Mouse (Mus musculus) thymus, adult 2 months (tissue): Measurements from ENCODE around the gene Rab3gap2. TPM values are rescaled to one million over a fixed set of nuclear protein-coding genes. Genes with fewer than 3 reads are reported as not detected.
"Not testable (repeated sequence)": the region's sequence is repeated elsewhere in the genome, so short reads cannot be mapped to it uniquely, and the experiment has no call there.

Experiments used
- DNase-seq: peaks from one replicate; pipeline ENCODE4 v3.0.0; 2021
- H3K27ac ChIP-seq: fragments of 200-500 bp; 2 replicates; pipeline ENCODE4 v1.5.1; 2012; ENCODE audit warnings: low read length, control low read depth; ENCODE audit not compliant: control insufficient read depth, insufficient read depth
- H3K27me3 ChIP-seq: fragments of 200-500 bp; 2 replicates; pipeline ENCODE4 v1.6.1; 2012; ENCODE audit warnings: mild to moderate bottlenecking, low read length, moderate library complexity, mixed read lengths; ENCODE audit not compliant: control insufficient read depth, insufficient read depth
- H3K36me3 ChIP-seq: fragments of 200-500 bp; 2 replicates; pipeline ENCODE4 v1.6.1; 2012; ENCODE audit warnings: mild to moderate bottlenecking, low read length, moderate library complexity; ENCODE audit not compliant: control insufficient read depth, insufficient read depth
- H3K4me1 ChIP-seq: fragments of 200-500 bp; replicated peaks from 2 replicates; pipeline ENCODE4 v1.6.1; 2012; ENCODE audit warnings: low read length; ENCODE audit not compliant: control insufficient read depth, insufficient read depth
- H3K4me3 ChIP-seq: fragments of 200-500 bp; 2 replicates; pipeline ENCODE4 v1.5.1; 2012; ENCODE audit warnings: mild to moderate bottlenecking, low read length, control low read depth, moderate library complexity; ENCODE audit not compliant: control insufficient read depth, insufficient read depth
- CTCF ChIP-seq: fragments of 200-500 bp; IDR thresholded peaks from 2 replicates; pipeline ENCODE4 v1.5.1; 2012; ENCODE audit warnings: mild to moderate bottlenecking, control low read depth, low read length, moderate library complexity, borderline replicate concordance; ENCODE audit not compliant: control insufficient read depth, poor library complexity, insufficient read depth; ENCODE audit errors: extremely low read depth
- POLR2A ChIP-seq: fragments of 200-500 bp; IDR thresholded peaks from 2 replicates; pipeline ENCODE4 v1.6.1; 2012; ENCODE audit warnings: mild to moderate bottlenecking, low read length, control low read depth, moderate library complexity; ENCODE audit not compliant: control insufficient read depth, poor library complexity, insufficient read depth; ENCODE audit errors: extremely low read depth
- WGBS: fragments of 180-500 bp; shearing (Covaris S2); methylation state at CpG from one replicate; pipeline ENCODE4 v1.1.7; 2018; 5-methylcytosine and 5-hydroxymethylcytosine counted together
- polyA plus RNA-seq: library from polyadenylated mRNA; depleted of rRNA; stranded (reverse); fragments of >200 nt; gene quantifications from 2 replicates; pipeline ENCODE4 v1.2.3, GENCODE M21; 2012

Gene Rab3gap2
- polyA plus RNA-seq, 1 experiment, result 27.5 TPM

DNA sequence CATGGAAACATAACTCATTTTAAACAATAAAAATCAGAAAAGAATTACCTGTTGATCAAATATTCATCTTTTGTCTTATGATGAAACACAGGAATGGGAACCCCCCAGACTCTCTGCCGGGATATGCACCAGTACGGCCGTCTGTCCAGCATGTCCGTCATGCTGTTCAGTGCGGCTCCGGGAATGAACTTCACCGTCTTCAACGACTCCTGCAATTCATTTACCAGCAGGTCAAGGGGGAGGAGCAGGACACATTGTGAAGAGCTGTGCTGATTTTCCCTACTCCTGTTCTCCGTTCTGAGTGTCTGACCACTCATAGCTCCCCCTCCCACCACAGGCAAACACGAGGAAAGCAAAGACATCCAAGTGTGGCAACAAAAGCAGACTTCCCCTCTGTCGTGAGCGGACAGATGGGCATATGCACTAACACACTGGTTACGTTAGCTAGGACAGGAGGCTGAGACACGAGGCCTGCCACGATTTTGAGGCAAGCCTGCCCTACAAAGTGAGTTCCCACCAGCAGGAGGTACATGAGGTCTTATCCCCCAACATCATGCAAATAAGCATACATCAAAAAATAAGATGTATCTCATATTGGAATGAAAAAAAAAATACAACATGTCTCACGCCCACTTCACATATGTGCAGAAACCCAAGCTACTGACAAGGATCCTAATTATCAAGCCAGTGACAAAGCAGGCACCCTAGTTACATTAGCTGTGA, 112.1 kb downstream of the Rab3gap2 start:
- Histone ChIP-seq H3K27ac (no peak overlapping the region), H3K4me1 (no peaks in the 10 kb centered on the region), H3K4me3 (no peak overlapping the region), H3K36me3 (peaks cover 42% of the 10 kb centered on the region), H3K27me3 (no peaks in the 10 kb centered on the region)
- no peak for TF ChIP-seq CTCF
- TF ChIP-seq POLR2A, result no peak
- no peak for DNase-seq
- 96% methylated on average over 16 of the region's 16 CpGs for WGBS

DNA sequence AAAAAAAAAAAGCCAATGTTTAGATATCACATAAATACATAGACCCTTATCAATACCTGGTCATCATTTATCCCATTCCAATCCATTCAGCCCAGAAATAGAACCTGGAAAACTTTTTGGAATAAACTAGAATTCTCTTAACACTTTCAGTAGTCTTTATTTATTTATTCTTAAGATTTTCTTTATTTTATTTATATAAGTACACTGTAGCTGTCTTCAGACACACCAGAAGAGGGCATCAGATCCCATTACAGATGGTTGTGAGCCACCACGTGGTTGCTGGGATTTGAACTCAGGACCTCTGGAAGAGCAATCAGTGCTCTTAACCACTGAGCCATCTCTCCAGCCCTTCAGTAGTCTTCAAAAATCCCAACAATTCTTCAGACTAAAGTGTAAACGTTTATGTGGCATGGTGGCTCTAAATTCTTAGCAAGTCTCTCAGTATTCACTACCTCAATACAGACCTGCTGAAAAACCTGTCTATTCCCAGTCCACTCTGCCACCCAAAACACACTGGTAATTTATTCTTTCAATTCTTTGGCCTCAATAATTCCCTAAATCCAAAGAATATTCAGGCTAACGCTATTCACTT, 123.9 kb downstream of the Rab3gap2 start:
- not testable (repeated sequence) for H3K4me3 ChIP-seq, H3K27ac ChIP-seq, DNase-seq, H3K4me1 ChIP-seq, H3K27me3 ChIP-seq
- 56% methylated on average over 3 of the region's 3 CpGs for WGBS
- H3K36me3 ChIP-seq, result peaks cover 18% of the 10 kb centered on the region

DNA sequence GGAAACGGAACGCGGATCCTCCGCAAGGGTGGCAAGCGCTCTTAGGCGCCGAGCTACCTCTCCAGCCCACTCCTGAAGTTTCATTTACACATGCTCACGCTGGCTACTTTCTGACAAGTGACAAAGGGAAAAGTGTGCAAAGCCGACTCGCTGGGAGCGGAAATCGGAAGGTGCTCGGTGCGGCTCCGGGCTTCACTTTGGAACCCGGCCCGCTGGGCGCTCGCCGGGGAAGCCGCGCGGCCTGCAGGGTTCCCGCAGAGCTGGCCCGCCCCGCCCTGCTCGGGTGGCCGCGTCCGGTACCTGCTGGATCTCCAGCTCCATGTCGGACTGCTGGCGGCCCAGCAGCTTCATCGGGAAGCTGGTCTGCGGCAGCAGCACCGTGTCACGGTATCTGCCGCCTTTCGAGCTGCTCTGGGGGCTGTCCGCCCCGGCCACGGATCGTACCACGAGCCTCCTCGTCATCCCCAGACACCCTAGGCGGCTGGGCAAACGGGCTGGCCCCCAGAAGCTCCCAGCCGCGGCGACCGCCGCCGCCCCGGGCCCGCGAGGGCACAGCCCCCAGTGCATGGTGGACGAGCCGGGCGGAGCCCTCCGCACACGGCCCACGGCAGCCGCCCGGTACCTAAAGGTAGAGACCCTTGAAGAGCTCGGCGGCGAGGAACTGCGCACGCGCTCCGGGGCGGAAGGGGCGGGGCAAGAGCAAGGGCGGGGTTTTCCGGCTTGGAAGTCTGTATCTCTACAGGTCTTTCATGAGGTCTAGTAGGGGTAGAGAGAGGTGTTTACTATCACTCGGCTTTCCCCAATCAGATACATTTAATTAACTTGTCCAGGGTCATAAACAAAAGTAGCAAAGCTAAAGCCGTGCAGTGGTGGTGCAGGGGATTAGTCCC, 125.0 kb downstream of the Rab3gap2 start, which contains the start of gene Iars2:
Iars2 (minus strand) TSS at position 676 of the 890 bp plus-strand sequence.
- Histone ChIP-seq H3K4me1 (0 out of 2 replicates have a peak, but pooled peaks cover 4% of the 10 kb centered on the region), H3K4me3 (peak within 1 kb of the TSS; percentile 79), H3K36me3 (peaks cover 9% of the 10 kb centered on the region), H3K27me3 (no peaks in the 10 kb centered on the region), H3K27ac (peak within 1 kb of the TSS; percentile 13)
- TF ChIP-seq POLR2A, result peak; percentile 85; the same call in 1 of the 2 replicates
- peak; percentile 23; the same call in 1 of the 2 replicates for TF ChIP-seq CTCF
- WGBS, result under 1% methylated on average over 76 of the region's 76 CpGs
- peak; percentile 95 for DNase-seq

DNA sequence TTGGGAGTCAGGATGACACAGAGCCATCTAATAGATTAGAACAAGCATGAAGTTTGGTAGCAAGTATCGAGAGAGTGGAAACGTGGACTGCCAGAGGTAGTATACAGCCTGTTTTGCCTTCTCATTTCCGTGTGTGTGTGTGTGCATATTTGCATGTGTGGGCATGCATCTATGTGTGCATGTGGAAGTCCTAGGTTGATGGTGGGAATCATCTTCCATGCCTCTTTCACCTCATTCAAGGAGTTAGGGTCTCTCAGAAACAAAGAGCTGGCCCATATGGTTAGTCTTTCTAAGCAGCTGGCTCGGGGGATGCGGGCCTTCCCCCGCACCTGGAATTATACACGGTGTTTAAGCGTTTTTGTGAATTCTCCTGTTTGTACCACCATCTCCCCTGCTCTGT, 125.9 kb downstream of the Rab3gap2 start:
- H3K4me1 ChIP-seq, result 0 out of 2 replicates have a peak, but pooled peaks cover 4% of the 10 kb centered on the region
- WGBS, result 96% methylated on average over 8 of the region's 8 CpGs
- H3K36me3 ChIP-seq, result peaks cover 4% of the 10 kb centered on the region
- no peaks in the 10 kb centered on the region for H3K27me3 ChIP-seq
- H3K4me3 ChIP-seq, result no peak overlapping the region
- TF ChIP-seq CTCF, result no peak
- no peak for TF ChIP-seq POLR2A
- no peak for DNase-seq
- no peak overlapping the region for H3K27ac ChIP-seq

DNA sequence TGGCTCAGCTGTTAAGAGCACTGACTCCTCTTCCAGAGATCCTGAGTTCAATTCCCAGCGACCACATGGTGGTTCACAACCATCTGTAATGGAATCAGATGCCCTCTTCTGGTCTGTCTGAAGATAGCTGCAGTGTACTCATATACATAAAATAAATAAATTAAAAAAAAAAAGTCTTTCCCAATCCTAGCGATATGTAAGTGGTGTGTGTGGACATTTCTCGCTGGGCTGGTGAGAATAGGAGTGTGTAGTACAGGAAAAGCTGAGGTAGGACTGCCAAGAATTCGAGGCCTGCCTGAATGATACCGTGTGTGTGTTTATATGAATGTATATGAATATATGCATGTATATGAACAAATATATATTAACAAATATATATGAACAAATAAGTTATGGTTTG, 127.4 kb downstream of the Rab3gap2 start:
- Histone ChIP-seq H3K27me3 (no peaks in the 10 kb centered on the region), H3K4me1 (0 out of 2 replicates have a peak, but pooled peaks cover 4% of the 10 kb centered on the region), H3K27ac (no peak overlapping the region), H3K36me3 (no peaks in the 10 kb centered on the region), H3K4me3 (no peak overlapping the region)
- DNase-seq, result no peak
- no peak for TF ChIP-seq POLR2A
- TF ChIP-seq CTCF, result no peak
- WGBS, result 52% methylated on average over 5 of the region's 5 CpGs

DNA sequence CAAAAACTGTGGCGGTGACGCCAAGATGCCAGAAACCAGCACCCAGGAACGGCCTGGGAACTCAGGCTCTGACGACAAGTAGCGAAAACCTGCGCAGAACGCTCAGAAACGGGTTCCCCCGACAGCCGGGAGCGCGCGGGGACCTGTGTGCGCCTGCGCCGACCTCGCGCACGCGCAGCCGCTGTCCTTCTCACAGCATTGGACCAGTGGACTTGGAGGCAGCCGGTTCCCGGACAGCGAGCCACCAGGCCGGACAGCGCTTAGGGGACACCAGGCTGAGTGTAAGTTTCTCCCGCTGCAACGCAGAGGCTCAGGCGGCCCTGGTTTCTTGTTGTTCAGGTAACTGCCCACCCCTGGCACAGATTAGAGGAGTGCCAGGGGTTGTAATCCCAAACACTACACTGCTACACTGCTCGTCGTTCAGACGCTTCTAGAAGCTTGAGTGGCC, 128.1 kb downstream of the Rab3gap2 start, which contains the start of gene Bpnt1:
Bpnt1 (plus strand) TSS at position 167 of the 448 bp plus-strand sequence.
- DNase-seq, result peak; percentile 77
- under 1% methylated on average over 32 of the region's 32 CpGs for WGBS
- H3K27ac ChIP-seq, result peak within 1 kb of the TSS; percentile 67
- no peaks in the 10 kb centered on the region for H3K36me3 ChIP-seq
- no peak for TF ChIP-seq POLR2A
- TF ChIP-seq CTCF, result no peak
- peak within 1 kb of the TSS; percentile 51 for H3K4me3 ChIP-seq
- H3K27me3 ChIP-seq, result no peaks in the 10 kb centered on the region
- H3K4me1 ChIP-seq, result 0 out of 2 replicates have a peak, but pooled peaks cover 4% of the 10 kb centered on the region
